Mouse (Mus musculus): ENCODE data around the gene Zfp64. TPM values are rescaled to one million over a fixed set of nuclear protein-coding genes. Genes with fewer than 3 reads are reported as not detected.
A peak's percentile ranks its signal among the peaks of the same experiment; 100 is the strongest.

Zfp64 gene
- polyA plus RNA-seq, 1 experiment: 24.1 TPM

DNA sequence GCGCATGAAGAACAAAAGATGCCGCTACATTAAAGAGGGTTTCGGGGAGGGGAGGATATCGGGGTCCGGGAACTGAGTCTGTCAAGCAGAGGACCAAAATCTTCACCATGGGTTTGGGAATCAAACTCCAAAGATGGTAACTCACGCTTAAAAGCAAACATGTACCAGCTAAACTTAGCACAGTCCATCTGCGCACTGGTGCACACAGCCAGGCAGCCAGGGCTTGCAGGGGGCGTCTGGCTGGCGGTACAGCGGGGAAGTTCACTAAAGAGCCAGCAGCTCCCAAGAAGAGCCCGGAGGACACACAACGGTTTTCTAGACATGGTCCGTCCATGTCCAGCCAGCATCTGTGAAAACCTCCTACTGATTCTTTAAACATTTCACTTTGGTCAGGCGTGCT is 23.7 kb downstream of the Zfp64 start:
- H3K4me1 ChIP-seq (ENCODE audit: control insufficient read depth, insufficient read depth, insufficient read length, low read length): no peaks in the 10 kb centered on the region
- no peak overlapping the region for H3K27ac ChIP-seq (ENCODE audit: insufficient read depth, low read depth, low read length)
- H3K36me3 ChIP-seq (ENCODE audit: control insufficient read depth, insufficient read depth, low read length): peaks cover 41% of the 10 kb centered on the region
- 95% methylated on average over 14 of the region's 14 CpGs for WGBS
- H3K27me3 ChIP-seq (ENCODE audit: control insufficient read depth, insufficient read depth, low read length): no peaks in the 10 kb centered on the region
- TF ChIP-seq CTCF (IDR thresholded peaks at IDR 0.05; ENCODE audit: extremely low read depth, insufficient read length, insufficient replicate concordance, low read depth, low read length): no peak
- TF ChIP-seq POLR2A (IDR thresholded peaks at IDR 0.05; ENCODE audit: low read depth, low read length): no peak
- no peak overlapping the region for H3K4me3 ChIP-seq (ENCODE audit: low read depth, low read length)

DNA sequence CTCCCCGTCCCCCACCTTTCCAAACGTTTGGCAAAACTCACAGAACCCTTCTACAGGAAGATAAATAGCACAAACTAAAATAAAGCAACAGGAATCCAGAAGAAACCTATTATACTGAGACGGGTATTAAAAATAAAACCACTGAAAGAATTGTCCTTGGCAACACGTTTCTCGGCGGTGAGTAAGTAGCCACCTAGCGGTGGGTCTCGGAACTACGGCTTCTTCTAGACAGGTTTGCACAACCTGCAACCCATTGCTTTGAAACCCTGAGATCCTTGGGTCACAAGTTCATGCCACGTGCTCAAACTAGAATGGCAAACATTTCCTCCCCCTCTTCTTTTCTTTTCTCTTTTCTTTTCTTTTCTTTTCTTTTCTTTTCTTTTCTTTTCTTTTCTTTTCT is 25.7 kb downstream of the Zfp64 start:
- WGBS: 20% methylated on average over 10 of the region's 10 CpGs
- H3K4me1 ChIP-seq (ENCODE audit: control insufficient read depth, insufficient read depth, insufficient read length, low read length): no peaks in the 10 kb centered on the region
- no peak overlapping the region for H3K27ac ChIP-seq (ENCODE audit: insufficient read depth, low read depth, low read length)
- no peak overlapping the region for H3K4me3 ChIP-seq (ENCODE audit: low read depth, low read length)
- no peaks in the 10 kb centered on the region for H3K27me3 ChIP-seq (ENCODE audit: control insufficient read depth, insufficient read depth, low read length)
- TF ChIP-seq CTCF (IDR thresholded peaks at IDR 0.05; ENCODE audit: extremely low read depth, insufficient read length, insufficient replicate concordance, low read depth, low read length) (peak; percentile 71; the same call in 1 of the 2 replicates), POLR2A (IDR thresholded peaks at IDR 0.05; ENCODE audit: low read depth, low read length) (no peak)
- H3K36me3 ChIP-seq (ENCODE audit: control insufficient read depth, insufficient read depth, low read length): peaks cover 43% of the 10 kb centered on the region

DNA sequence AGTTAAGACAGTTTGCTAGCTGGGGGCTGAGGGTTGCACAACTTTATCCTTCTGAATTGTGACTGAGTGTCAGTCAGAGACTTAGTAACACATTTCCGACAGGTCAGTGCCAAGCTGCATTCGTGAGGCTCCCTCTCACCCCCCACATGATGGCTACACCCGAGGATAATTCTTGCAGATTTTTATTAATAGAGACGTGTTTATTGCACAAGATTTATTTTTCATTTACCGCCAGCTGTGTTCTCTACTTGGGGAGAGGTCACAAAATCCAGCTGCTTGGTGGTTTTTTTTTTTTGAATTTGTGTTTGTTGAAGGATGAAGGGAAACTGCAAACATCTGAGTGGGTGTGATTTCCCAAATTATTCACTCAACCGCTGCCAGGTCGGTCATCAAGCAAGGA is 28.0 kb downstream of the Zfp64 start:
- no peaks in the 10 kb centered on the region for H3K4me1 ChIP-seq (ENCODE audit: control insufficient read depth, insufficient read depth, insufficient read length, low read length)
- TF ChIP-seq CTCF (IDR thresholded peaks at IDR 0.05; ENCODE audit: extremely low read depth, insufficient read length, insufficient replicate concordance, low read depth, low read length): no peak
- no peak for TF ChIP-seq POLR2A (IDR thresholded peaks at IDR 0.05; ENCODE audit: low read depth, low read length)
- H3K27me3 ChIP-seq (ENCODE audit: control insufficient read depth, insufficient read depth, low read length): no peaks in the 10 kb centered on the region
- H3K27ac ChIP-seq (ENCODE audit: insufficient read depth, low read depth, low read length): no peak overlapping the region
- peaks cover 29% of the 10 kb centered on the region for H3K36me3 ChIP-seq (ENCODE audit: control insufficient read depth, insufficient read depth, low read length)
- 84% methylated on average over 7 of the region's 7 CpGs for WGBS
- no peak overlapping the region for H3K4me3 ChIP-seq (ENCODE audit: low read depth, low read length)

DNA sequence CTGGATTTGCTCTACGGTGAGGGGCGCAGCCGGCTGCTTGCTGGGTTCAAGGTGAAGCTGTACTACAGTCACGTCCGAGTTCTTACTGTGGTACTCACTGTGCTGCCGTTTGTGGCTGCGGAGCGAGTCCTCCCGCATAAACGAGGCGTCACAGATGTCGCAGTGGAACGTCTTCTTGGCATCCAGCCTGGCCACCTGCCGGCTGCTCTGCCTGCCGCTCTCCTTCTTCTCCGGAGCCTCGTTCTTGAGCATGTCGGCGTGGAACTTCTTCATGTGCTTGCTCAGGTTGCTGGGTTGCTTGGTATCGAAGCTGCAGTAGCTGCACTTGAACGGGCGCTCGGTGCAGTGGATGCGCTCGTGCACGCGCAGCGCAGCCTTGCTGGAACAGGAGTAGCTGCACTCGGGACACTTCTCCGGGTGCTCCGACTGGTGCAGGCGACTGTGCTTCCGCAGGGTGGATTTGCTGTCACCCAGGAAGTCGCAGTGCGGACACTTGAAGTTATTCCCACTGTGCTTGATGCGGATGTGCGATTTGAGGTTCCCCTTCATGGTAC is 29.1 kb downstream of the Zfp64 start:
- Histone ChIP-seq H3K27me3 (ENCODE audit: control insufficient read depth, insufficient read depth, low read length) (no peaks in the 10 kb centered on the region), H3K4me3 (ENCODE audit: low read depth, low read length) (no peak overlapping the region), H3K27ac (ENCODE audit: insufficient read depth, low read depth, low read length) (no peak overlapping the region), H3K36me3 (ENCODE audit: control insufficient read depth, insufficient read depth, low read length) (peaks cover 22% of the 10 kb centered on the region), H3K4me1 (ENCODE audit: control insufficient read depth, insufficient read depth, insufficient read length, low read length) (no peaks in the 10 kb centered on the region)
- WGBS: 94% methylated on average over 37 of the region's 37 CpGs
- TF ChIP-seq POLR2A (IDR thresholded peaks at IDR 0.05; ENCODE audit: low read depth, low read length): no peak
- TF ChIP-seq CTCF (IDR thresholded peaks at IDR 0.05; ENCODE audit: extremely low read depth, insufficient read length, insufficient replicate concordance, low read depth, low read length): no peak

DNA sequence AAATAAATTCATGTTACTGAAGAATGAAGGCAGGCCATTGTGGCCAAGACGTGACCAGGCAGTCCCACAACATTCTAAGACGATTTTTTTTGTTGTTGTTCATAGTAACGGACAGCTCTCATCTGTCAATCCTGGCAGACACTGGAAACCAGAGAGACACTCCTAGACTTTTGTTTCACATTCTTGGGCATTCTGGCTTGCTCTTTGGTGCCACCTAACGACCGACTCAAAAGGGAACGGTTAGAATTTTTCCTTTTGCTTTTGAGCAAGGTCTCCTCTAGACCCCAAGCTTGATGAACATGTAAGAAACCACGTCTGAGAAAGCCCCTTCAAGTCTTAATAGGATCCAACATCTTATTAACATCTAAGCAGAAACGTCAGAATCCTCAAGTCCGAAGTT is 31.7 kb downstream of the Zfp64 start:
- WGBS: 22% methylated on average over 9 of the region's 9 CpGs
- H3K4me3 ChIP-seq (ENCODE audit: low read depth, low read length): no peak overlapping the region
- no peak overlapping the region for H3K27ac ChIP-seq (ENCODE audit: insufficient read depth, low read depth, low read length)
- no peak for TF ChIP-seq CTCF (IDR thresholded peaks at IDR 0.05; ENCODE audit: extremely low read depth, insufficient read length, insufficient replicate concordance, low read depth, low read length)
- TF ChIP-seq POLR2A (IDR thresholded peaks at IDR 0.05; ENCODE audit: low read depth, low read length): no peak
- no peaks in the 10 kb centered on the region for H3K4me1 ChIP-seq (ENCODE audit: control insufficient read depth, insufficient read depth, insufficient read length, low read length)
- H3K36me3 ChIP-seq (ENCODE audit: control insufficient read depth, insufficient read depth, low read length): peaks cover 17% of the 10 kb centered on the region
- no peaks in the 10 kb centered on the region for H3K27me3 ChIP-seq (ENCODE audit: control insufficient read depth, insufficient read depth, low read length)

DNA sequence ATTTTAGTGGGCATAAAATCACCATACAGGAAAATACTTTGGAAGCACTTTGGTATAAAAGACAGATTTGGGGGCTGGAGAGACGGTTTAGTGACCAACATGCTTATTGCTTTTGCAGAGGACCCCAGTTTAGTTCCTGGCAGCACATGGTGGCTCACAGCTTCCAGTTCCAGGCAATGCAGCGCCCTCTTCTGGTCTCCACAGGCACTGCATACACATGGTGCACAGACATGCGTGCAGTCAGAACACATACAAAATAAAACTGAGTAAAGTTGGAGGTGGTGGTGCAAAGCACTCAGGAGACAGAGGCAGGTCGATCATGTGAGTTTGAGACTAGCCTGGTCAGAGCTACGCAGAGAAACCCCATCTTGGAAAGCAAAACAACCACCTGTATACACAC is 32.9 kb downstream of the Zfp64 start:
- 90% methylated on average over 5 of the region's 5 CpGs for WGBS
- TF ChIP-seq POLR2A (IDR thresholded peaks at IDR 0.05; ENCODE audit: low read depth, low read length) (no peak), CTCF (IDR thresholded peaks at IDR 0.05; ENCODE audit: extremely low read depth, insufficient read length, insufficient replicate concordance, low read depth, low read length) (peak; percentile 30; the same call in 1 of the 2 replicates)

DNA sequence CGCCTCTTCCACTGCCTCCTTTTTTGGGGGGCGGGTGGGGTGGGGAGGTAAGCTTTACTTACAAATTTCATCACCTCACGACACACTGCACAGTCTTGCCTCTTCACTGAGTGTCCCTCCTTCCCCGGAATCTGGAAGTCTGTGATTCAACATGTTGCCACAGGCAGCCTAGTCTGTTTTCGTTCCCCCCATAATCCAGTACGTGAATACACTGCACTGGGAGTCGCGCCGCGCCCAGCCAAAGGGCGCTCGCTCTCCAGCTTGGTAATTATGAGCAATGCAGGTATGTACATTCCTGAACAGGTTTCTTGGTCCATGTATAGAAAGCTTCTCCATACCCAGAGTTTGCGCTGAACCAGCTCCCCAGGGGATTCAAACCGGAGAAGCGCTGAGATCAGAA is 35.4 kb downstream of the Zfp64 start:
- no peaks in the 10 kb centered on the region for H3K27me3 ChIP-seq (ENCODE audit: control insufficient read depth, insufficient read depth, low read length)
- H3K36me3 ChIP-seq (ENCODE audit: control insufficient read depth, insufficient read depth, low read length): no peaks in the 10 kb centered on the region
- TF ChIP-seq CTCF (IDR thresholded peaks at IDR 0.05; ENCODE audit: extremely low read depth, insufficient read length, insufficient replicate concordance, low read depth, low read length): no peak
- TF ChIP-seq POLR2A (IDR thresholded peaks at IDR 0.05; ENCODE audit: low read depth, low read length): no peak
- no peaks in the 10 kb centered on the region for H3K4me1 ChIP-seq (ENCODE audit: control insufficient read depth, insufficient read depth, insufficient read length, low read length)
- no peak overlapping the region for H3K4me3 ChIP-seq (ENCODE audit: low read depth, low read length)
- H3K27ac ChIP-seq (ENCODE audit: insufficient read depth, low read depth, low read length): no peak overlapping the region
- 48% methylated on average over 15 of the region's 15 CpGs for WGBS

More for the DNA sequence above, 32.9 kb downstream of the Zfp64 start:
- H3K27ac ChIP-seq (ENCODE audit: insufficient read depth, low read depth, low read length): no peak overlapping the region
- H3K4me1 ChIP-seq (ENCODE audit: control insufficient read depth, insufficient read depth, insufficient read length, low read length): no peaks in the 10 kb centered on the region
- peaks cover 15% of the 10 kb centered on the region for H3K36me3 ChIP-seq (ENCODE audit: control insufficient read depth, insufficient read depth, low read length)
- H3K27me3 ChIP-seq (ENCODE audit: control insufficient read depth, insufficient read depth, low read length): no peaks in the 10 kb centered on the region
- no peak overlapping the region for H3K4me3 ChIP-seq (ENCODE audit: low read depth, low read length)
